Mouse (Mus musculus) granulocyte monocyte progenitor cell, adult 5-6 weeks (primary cell): ENCODE measurements around the gene Gpx8. TPM values are rescaled to one million over a fixed set of nuclear protein-coding genes. Genes with fewer than 3 reads are reported as not detected.

Source experiments
- ATAC-seq: replicated peaks from 2 replicates; pipeline ENCODE4 v1.8.0; 2016; ENCODE audit warnings: mild to moderate bottlenecking, moderate TSS enrichment, inconsistent platforms; ENCODE audit not compliant: poor library complexity, severe bottlenecking
- total RNA-seq, 2 experiments: library from RNA; stranded (forward) in 1 of 2; stranded (reverse) in 1 of 2; fragments of 200-712, 200-1000 nt in 1 of 2; fragments of >200 nt in 1 of 2; fragmentation: Nextera tagmentation in 1 of 2; gene quantifications; 2 replicates each; pipeline ENCODE4 v1.2.3; 2014 to 2017

The Gpx8 gene
- total RNA-seq (2014; fragmentation: Nextera tagmentation) (not detected in 2 replicates), total RNA-seq (2017) (not detected in 2 replicates)

DNA sequence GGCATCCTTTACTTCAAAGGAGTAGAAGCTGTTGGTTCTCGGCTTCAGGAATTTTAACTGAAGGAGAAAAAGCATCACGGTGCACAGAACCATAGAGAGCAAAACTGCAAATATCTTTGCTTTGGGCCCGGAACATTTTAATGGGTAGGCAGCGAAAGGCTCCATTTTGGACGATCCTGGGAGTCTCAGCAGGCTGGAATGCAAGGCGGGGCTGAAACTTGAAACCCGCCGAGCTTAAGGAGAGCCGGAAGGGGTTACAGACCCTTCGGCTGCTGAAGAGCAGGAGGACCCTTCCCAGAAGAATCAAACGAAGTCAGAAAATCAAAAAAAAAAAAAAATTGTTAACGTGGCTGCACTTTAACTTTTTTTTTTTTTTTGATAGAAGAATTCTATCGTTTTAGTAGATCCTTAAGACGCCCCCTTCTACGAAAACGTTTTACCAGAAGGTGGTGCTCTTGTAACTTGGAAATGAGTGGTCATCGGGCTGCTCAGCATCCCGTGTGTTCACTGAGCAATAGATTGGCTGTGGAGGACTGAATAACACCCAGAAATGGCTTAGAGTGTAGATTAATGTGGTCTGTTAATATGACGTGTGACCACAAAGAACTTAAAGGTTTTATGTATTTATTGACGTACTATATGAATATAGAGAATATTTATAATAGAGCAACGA, at the start of gene Gpx8:
TSS of gene Gpx8 (minus strand) at position 200 of the 673 bp plus-strand sequence.
- peak; percentile 53 for ATAC-seq

- ATAC-seq: no peak
Observed at GRCm38 (mm10) chr13:113094618-113095017, 48.4 kb upstream of the Gpx8 start.

DNA sequence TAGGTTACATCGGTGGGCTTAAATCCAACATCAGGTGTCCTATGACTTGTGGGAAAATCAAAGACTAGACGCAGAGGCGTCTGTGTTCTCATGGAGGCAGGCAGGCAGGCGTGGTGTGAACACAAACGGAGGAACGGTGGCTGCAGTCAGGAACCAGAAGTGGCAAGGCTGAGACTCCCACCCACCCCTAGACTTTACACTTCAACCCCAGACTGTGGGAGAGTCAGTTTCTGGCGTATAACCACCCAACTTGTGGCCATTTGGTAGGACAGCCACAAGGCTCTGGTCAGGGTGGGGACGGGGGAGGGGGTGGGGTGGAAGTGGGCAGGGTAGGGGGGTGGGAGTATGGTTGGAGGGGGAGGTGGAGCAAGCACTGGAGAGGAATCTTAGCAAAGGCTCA, 44.3 kb upstream of the Gpx8 start:
- ATAC-seq: no peak

GRCm38 (mm10) chr13:113087226-113088017, 41.2 kb upstream of the Gpx8 start:
- no peak for ATAC-seq

- no peak for ATAC-seq
Observed at GRCm38 (mm10) chr13:113084732-113085131, 38.5 kb upstream of the Gpx8 start.

DNA sequence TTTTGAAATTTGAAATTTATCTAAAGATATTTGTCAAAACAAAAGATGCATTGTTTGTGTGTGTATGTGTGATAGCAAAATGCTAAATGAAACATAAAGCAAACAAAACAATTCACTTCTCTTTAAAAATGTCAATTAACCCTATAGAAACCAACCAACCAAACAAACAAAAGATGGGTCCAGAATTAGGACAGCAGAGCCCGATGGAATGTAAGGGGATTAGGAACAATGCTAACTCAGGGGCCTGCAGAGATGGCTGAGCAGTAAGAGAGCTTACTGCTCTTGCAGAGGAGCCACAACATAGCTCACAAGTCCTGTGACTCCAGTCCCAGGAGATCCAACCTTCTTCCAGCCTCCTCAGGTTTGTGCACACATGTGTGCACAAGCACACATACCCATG, 35.9 kb upstream of the Gpx8 start:
- no peak for ATAC-seq

GRCm38 (mm10) chr13:113079021-113079420, 32.8 kb upstream of the Gpx8 start:
- ATAC-seq: no peak

DNA sequence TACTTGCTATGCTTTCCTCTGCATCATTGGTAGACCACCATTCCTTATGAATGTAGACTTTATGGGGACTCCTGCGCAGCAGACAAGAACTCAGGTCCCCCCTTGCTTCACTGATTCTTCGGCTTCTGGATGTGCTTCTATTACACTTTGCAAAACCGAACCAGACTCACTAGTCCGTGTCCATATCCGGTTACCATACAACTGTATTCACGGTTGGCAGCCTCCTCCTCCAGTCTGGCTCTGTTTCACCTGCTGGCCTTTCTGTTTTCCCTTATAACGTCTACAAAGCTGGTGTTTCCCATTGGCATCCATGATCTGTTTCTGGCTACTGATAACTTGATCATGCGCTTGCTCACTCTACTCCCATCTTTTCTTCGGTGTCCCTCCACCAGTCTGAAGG, 18.3 kb upstream of the Gpx8 start:
- no peak for ATAC-seq

DNA sequence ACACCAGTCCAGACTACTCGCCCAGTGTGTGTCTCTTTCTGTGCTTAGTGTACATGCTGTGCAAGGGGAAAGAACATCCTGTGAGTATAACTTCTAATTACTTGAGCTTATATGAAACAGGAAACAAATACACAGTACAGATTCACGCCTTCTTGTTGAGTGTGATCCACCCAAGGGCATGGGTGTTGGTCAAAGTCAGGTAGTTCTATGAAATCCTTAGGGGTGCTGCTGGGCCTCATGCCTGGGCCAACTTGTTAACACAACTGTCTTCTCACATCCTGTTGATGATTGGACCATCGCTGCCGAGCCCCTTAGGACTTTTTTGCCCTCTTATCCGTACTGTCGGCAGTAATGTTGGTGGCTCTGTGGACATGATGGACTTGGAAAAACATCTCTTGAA, 15.5 kb upstream of the Gpx8 start:
- no peak for ATAC-seq

DNA sequence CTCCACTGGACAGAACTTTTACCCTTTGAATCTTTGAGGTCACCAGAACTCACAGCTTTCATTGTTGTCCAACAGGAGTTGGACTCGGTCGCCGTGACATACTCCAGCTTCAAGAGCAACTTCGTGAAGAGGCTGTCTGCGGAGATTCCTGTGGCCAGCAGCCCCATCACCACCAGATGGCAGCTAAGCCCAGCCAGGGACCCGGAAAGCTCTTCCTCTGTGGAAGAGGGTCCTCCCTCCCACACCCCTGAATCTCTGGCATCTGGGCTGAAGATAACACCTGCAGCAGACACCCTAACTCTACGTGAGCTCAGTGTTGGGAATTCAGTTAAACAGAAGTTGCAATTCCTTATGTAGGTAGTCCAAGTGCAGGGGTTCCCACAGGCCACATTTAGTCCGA, 9.6 kb upstream of the Gpx8 start:
- ATAC-seq: no peak

DNA sequence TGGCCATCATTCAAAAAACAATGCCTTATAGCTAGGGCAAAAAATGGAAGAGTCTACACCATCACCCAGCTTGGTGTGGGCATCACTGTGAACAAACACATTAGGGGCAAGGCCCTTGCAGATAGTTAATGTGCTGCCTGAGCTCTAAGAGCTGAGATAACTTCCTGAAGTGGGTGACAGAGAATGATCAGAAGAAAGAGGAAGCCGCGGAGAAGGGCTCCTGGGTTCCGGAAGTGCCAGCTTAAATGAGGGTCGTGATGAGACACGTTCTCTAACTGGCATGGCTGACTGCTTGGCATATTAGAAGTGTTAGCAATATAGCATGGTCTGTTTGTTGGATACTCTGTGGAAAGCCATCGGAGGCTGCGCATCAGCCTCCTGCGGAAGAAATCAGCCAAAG, 8.0 kb upstream of the Gpx8 start:
- peak; percentile 85 for ATAC-seq

GRCm38 (mm10) chr13:113047647-113048046, 1.4 kb upstream of the Gpx8 start:
- no peak for ATAC-seq

DNA sequence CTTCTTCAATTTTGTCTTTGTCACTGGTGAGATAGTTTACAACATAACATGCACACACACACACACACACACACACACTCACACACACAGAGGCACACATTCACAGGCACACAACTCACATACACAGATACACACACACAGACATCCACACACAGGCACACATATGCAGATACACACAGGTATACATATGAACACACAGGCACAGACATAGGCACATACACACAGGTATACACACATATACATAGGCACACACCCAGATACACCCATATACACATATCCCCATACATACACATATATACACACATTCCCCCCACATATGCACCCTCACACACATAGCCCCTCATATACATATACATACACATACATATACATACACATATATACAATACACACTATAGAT, 808 bp upstream of the Gpx8 start:
- no peak for ATAC-seq

GRCm38 (mm10) chr13:113045458-113046110, 626 bp downstream of the Gpx8 start:
- ATAC-seq: no peak

DNA sequence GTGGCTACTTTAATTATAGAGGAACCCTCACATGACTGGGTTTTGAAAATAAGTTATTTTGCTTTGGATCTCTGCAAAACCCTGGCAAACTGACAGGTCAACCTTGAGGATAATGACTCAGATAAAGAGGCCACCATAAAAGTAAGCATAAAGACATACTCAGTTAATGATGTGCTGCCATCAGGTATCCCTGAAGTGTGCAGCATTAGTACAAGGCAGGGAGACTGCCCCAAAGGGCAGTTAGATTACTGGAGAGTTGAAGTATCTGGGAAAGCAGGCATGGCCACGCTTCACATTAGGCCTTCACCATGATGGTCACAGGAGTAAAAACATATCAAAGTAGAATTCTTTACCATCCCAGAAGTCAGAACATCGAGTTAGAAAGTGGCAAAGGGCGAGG, 1.3 kb downstream of the Gpx8 start:
- no peak for ATAC-seq

GRCm38 (mm10) chr13:113035852-113036251, 10.4 kb downstream of the Gpx8 start:
- ATAC-seq: peak; percentile 78

GRCm38 (mm10) chr13:113034950-113035421, 11.2 kb downstream of the Gpx8 start, which contains the start of gene Cdc20b:
Gene Cdc20b, plus strand, starts transcription at chr13:113035111.
- ATAC-seq: peak; percentile 72

DNA sequence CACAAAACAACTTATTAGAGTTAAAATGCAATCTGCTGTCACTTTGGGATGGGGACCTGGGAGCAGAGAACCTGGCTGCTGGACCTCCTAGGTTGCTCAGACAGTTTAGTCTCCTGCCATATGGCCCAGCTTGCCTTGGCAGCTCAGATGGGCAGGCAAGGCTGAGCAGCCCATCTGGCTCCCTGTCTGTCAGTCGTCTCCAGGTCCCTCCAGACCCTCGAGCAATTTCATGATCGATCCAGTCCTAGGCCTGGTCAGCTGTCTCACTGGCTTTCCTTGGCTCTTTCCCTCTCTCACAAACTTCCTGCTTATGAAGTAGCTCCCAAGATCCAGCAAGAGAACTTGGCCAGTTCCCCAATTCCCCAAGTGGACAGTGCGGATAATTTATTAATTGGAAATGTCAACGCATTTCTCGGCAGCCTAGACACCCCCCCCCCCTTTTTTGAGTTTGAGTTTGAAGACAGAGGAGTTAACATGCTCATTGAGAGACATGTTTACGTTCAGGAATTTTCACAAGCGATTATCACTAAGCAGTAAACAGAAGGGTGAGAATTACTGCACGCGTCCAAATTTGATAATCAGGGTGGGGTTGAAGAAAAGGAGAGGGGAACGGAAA, 11.8 kb downstream of the Gpx8 start:
- no peak for ATAC-seq

GRCm38 (mm10) chr13:113032831-113033230, 13.4 kb downstream of the Gpx8 start:
- ATAC-seq: no peak

GRCm38 (mm10) chr13:113031792-113032571, 14.2 kb downstream of the Gpx8 start:
- ATAC-seq: 0 out of 2 replicates have a peak, but pooled peaks have one; percentile 9
